Mouse (Mus musculus) large intestine, adult 2 months (tissue): Measurements from ENCODE around the gene Rassf9. TPM values are rescaled to one million over a fixed set of nuclear protein-coding genes. Genes with fewer than 3 reads are reported as not detected.

ENCODE experiments used
- DNase-seq: peaks from one replicate; pipeline ENCODE4 v3.0.0-alpha.2; 2012; ENCODE audit warnings: low read depth, low spot score
- WGBS: fragments of 180-500 bp; shearing (Covaris S2); methylation state at CpG from one replicate; pipeline ENCODE4 v1.1.7; 2018; 5-methylcytosine and 5-hydroxymethylcytosine counted together
- polyA plus RNA-seq: library from polyadenylated mRNA; depleted of rRNA; stranded (reverse); fragments of >200 nt; gene quantifications from 2 replicates; pipeline ENCODE4 v1.2.3, GENCODE M21; 2012; rRNA removed

The Rassf9 gene
- 0.19 and 0.21 TPM in 2 replicates for polyA plus RNA-seq

GRCm38 (mm10) chr10:102511807-102512461, at the start of gene Rassf9:
TSS of gene Rassf9 (plus strand) at chr10:102512222.
- DNase-seq: no peak
- WGBS: 16% methylated on average over 5 of the region's 5 CpGs

DNA sequence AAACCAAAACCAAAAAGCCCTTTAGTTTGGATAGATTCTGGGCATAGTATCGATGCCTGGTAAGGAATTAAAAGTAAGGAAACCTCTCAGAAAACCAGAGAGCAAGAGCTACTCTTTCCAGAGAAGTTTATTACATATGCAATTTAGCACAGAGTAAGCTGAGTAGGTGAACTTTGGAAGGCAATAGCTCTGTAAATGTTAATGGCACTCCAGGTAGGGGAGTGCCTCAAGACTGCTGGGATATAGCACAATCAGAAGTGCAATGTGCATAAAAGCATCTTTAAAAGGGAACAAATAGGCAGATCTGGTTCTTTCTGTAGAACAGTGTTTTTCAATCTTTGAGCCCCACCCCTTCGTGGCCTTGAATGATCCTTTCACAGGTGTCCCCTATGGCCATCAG, 42.6 kb upstream of the Rassf9 start:
- peak; percentile 44 for DNase-seq
- WGBS: 28% methylated on average over 2 of the region's 2 CpGs

- DNase-seq: no peak
- 10% methylated on average over 3 of the region's 3 CpGs for WGBS
Measured at GRCm38 (mm10) chr10:102490386-102490785, 21.6 kb upstream of the Rassf9 start, which contains the start of gene Nts. TSS of gene Nts (minus strand) at chr10:102490486.

DNA sequence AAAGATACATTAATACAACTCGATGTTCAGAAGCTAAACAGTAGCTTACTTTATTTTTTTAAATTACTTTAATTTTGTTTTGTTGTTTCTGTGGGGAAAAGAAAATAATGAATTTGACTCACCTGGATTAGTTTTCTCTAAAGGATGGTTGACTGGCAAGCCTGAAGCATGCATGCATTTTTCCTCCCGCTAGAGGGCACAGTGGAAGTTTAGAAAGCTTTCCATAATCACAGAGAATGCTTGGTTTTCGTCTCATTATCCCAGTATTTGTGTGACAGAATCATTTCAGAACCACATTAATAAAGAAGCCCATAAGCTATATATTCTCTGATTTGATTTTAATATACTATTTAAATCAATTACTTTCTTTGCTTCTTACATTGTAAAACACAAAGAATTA, 20.2 kb upstream of the Rassf9 start:
- DNase-seq: no peak
- WGBS: 5% methylated on average over 3 of the region's 3 CpGs

DNA sequence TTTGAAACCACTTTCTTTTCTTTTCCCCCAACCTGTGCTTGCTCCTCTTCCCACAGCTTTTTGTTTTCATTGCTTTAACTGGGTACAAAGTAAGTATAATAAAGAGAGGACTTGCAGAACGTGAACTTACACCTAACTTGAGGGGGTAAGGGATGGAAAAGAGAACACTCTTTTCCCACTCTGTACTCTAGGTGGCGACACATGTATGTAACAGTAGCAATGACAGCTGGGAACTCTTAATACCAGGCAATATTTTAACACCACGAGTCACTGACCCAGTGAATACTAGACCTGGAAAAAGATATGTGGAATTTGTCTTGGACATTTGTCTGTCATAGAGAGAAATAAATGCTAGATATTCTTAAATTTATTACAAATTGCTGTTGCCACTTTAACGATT, 13.3 kb upstream of the Rassf9 start:
- WGBS: 23% methylated on average over 4 of the region's 4 CpGs
- no peak for DNase-seq

DNA sequence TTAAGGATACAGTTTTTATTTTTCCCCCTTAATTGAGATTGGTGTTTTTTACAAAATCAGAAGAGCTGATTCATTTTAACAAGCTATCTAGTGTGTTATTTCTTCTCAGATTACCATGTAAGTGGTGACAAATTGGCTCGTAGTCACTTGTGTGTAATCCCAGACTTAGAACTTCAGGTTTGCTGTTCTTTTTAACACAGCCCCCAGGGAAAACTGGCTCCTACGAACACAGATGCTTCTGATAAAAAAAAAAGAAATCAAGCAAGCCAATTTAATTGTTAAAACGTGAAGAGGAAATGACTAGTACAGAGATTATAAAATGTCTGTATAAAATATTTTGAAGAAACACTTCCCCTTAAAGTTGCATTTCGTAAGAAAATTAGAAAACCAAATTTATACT, 4.6 kb upstream of the Rassf9 start:
- no peak for DNase-seq
- 23% methylated on average over 4 of the region's 4 CpGs for WGBS

- WGBS: 28% methylated on average over 3 of the region's 3 CpGs
- DNase-seq: no peak
Measured at GRCm38 (mm10) chr10:102511461-102511806, 588 bp upstream of the Rassf9 start.

DNA sequence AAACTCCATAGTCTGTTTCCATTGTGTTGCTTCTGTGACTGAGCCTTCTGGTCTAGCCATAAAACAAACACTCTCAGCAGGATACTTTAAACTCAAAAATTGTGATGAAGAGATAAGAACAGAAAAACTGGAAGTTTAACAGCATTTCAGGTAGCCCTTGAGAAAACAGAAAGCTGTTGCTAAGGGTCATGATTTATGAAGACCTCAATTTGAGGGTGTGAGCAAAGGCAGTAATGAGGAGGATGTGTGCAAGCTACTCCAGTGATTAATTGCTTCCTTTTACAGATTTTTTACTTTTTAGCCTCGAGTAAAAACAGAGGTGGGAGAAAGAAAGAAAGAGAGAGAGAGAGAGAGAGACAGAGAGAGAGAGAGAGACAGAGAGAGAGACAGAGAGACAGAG, 2.1 kb downstream of the Rassf9 start:
- no peak for DNase-seq
- 8% methylated on average over 1 of the region's 1 CpGs for WGBS

GRCm38 (mm10) chr10:102527901-102528300, 15.9 kb downstream of the Rassf9 start:
- WGBS: 18% methylated on average over 3 of the region's 3 CpGs
- no peak for DNase-seq

DNA sequence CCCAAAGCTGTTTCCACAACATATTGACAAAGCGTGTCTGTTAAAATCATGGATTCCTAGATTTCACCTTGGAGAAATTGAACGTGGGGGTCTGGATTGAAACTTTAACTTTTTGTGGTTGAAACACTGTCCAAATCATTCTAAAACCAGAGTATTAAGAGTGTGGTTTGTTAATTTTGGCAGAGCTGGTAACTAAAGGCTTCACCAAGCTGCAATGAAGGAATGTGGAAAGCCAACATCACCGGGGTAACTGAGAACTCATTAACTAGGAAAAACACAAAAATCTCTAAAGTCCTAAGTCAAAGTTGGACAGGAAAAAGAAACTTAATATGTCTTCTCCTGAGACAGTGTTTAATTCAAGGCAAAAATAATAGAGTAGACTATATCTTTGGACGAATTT, 41.9 kb downstream of the Rassf9 start:
- WGBS: 54% methylated on average over 4 of the region's 4 CpGs
- no peak for DNase-seq

DNA sequence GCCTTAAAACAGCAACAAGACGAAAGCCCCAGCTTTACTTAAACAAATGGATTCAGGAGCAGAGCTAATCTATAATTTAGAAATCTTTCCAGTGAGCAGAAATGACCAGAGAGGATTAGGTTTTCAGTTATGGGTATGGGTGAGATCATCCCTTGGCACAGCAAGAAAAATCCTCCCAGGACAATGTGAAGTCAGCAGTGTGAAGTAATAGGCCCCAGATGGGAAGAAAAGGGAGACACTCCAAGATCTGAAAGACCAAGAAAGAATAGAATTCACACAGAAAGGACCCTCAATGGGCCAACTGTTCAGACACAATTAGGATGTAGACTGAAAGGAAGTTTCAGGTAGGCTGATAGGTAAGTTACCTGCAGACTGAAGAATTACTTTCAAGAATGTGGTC, 50.5 kb downstream of the Rassf9 start:
- WGBS: 75% methylated on average over 1 of the region's 1 CpGs
- DNase-seq: no peak

DNA sequence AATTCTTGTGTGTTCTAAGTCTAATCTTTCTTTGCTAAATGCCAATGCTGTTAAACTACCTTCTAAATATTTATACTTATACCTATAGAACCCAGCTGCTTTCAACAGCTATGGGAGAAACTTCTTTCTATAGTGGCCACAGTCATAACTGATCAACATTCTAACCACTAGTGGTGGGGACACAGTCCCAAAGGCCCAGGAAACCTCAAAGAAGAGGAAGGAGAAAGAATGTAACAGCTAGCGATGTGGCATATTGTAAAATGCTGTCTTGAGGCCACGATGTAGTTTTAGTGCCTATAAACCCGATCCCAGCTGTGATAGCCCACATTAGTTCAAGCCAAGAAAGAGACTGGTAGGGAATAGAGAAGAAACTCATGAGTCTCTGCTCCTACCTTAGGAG, 65.9 kb downstream of the Rassf9 start:
- DNase-seq: no peak
- WGBS: 55% methylated on average over 3 of the region's 3 CpGs

DNA sequence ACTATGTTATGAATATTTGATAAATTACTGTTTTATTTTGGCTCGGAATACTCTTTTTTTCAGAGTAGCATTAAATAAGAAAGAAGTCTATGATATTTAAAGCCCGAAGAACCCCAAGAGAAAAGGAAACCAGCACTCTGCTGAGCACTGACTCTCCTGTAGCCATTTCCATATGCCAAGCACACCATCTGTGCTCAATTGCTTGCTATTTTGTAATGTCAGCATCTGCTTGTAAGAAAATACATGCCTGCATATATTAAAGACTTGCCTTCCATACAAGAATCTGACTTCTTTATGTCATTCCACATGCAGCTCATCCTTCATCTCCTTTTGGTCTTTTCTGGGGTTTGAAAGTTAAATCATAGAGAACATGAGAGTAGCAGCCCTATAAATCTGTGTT, 82.3 kb downstream of the Rassf9 start:
- no peak for DNase-seq
- 77% methylated on average over 2 of the region's 2 CpGs for WGBS

Other genes with a start within 250 kb of the Rassf9 start
- gene Nts, start 21.7 kb upstream of the Rassf9 start, polyA plus RNA-seq: 18.4 and 19.7 TPM in 2 replicates